Mouse (Mus musculus) E14TG2a.4 (cell line): Measurements from ENCODE around the gene Etnk1.

Experiments
- CTCF ChIP-seq: conservative IDR thresholded peaks from 2 replicates; pipeline ENCODE4 v1.5.1; 2014; ENCODE audit warnings: low read length
- POU5F1 ChIP-seq: IDR thresholded peaks from 2 replicates; pipeline ENCODE4 v1.6.1; 2014; ENCODE audit warnings: low read length, borderline replicate concordance

DNA sequence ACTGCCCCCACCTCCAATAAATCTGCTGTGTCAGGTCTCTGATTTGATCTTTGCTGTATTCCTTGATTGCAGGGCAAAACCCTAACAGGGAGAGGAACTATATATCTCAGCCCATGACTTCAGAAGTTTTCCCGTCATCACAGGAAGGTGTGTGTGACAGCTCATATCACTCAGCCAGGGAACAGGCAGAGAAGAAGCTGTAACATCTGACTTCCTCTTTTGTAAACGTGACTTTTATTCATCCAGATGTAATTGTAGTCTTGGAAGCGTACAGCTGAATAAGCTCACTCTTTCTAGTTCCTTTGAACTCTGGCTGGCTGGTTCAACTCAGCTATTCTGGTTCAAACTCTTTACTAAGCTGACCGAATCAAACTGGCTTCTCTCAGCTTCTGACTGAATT is 36.6 kb upstream of the Etnk1 start:
- no peak for TF ChIP-seq CTCF
- TF ChIP-seq POU5F1 = no peak
